Mouse (Mus musculus): ENCODE results near the gene Nprl3. TPM values are rescaled to one million over a fixed set of nuclear protein-coding genes. Genes with fewer than 3 reads are reported as not detected.
A peak's percentile ranks its signal among the peaks of the same experiment; 100 is the strongest.
"Not testable (repeated sequence)": the region's sequence is repeated elsewhere in the genome, so short reads cannot be mapped to it uniquely, and the experiment has no call there.

Gene Nprl3
- 45.9 and 47.8 TPM in 2 replicates for polyA plus RNA-seq (2016; fragmentation: Nextera tagmentation; extraction: Ambion mirVana)

DNA sequence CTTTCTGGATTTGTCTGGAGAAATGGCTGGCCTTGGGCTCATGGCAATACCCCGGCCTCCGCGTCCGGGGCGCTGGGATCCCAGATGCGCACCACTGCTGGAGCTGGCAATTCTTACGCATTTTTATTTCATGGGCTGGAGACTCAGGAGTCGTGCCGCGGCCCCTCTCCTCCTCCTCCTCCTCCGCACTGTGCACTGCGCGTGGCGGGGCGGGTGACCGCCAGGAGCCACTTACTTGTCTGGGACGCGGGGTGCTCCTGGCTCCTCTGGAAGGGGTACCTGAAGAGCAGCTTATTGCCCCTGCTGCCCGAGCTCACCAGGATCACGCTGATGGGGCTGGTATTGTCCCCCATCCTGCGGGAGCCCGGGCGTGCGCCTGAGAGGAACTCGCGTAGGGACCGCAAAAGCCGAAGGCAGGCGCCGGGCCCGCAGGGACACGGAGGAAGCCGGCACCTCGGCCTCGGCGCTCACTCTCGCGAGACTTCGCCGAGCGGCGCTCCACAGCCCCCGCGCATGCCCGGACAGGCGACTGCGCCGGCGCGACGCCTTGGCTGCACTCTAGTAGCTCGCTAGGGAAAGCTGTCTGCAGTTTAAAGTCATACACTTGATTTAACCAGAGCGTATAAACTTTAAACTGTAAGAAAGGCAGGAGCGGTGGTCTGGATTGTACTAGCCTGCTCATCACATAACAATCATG, at the start of gene Nprl3:
Nprl3 (minus strand) TSS at position 520 of the 697 bp plus-strand sequence.
- peaks cover 6% of the 10 kb centered on the region for H3K36me3 ChIP-seq (replicated peaks)
- peak; percentile 96 for DNase-seq (ENCODE audit: low spot score)
- H3K4me1 ChIP-seq, result peaks cover 27% of the 10 kb centered on the region
- 0 out of 2 replicates have a peak, but pooled peaks cover 4% of the 10 kb centered on the region for H3K27me3 ChIP-seq (replicated peaks; ENCODE audit: low read depth, poor library complexity, severe bottlenecking)
- no peaks in the 10 kb centered on the region for H3K9me3 ChIP-seq
- WGBS, result under 1% methylated on average over 54 of the region's 54 CpGs
- peak within 1 kb of the TSS; percentile 77 for H3K4me3 ChIP-seq
- H3K27ac ChIP-seq (replicated peaks), result peak within 1 kb of the TSS; percentile 94

DNA sequence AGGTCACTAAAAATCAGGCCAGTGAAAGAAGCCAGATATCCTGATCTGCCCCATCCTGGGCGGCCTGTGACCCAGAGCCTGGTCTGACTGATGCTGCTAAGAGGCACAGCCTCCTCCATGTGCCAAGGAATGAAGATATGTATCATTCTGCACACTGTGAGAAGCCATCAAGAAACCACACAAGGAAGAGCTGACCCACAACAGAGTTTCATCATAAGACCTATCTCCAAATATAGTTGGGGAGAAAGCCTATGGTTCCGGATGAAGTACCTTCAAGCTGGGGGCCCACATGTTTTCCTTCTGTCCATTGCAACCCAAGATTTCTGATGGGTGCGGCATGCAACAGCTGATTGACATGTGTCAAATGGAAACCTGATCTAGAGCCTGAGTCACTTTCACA, 48.5 kb upstream of the Nprl3 start:
- WGBS, result 78% methylated on average over 3 of the region's 3 CpGs
- H3K4me3 ChIP-seq, result no peak overlapping the region
- no peaks in the 10 kb centered on the region for H3K27me3 ChIP-seq (replicated peaks; ENCODE audit: low read depth, poor library complexity, severe bottlenecking)
- DNase-seq (ENCODE audit: low spot score), result no peak
- peaks cover 10% of the 10 kb centered on the region for H3K4me1 ChIP-seq
- no peaks in the 10 kb centered on the region for H3K9me3 ChIP-seq
- no peaks in the 10 kb centered on the region for H3K36me3 ChIP-seq (replicated peaks)
- no peak overlapping the region for H3K27ac ChIP-seq (replicated peaks)

DNA sequence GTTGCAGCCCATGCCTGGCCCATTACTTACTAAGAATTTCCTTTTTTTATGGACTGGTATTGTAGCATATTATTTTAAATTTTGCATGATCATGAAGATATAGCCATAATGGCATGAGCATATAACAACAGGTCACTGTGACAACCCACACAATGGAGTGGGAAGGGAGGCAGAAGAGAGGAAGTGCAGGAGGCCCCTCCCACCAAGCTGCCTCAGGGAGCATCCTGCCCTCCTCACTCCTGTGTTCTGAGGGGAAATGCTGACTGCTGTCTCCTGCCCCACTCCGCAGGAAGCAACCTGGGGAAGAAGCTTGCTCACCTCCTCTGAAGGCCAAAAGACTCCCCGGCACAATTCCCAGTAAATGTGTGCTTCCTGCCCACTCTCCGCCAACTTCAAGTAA, 42.4 kb upstream of the Nprl3 start:
- no peak for DNase-seq (ENCODE audit: low spot score)
- no peak overlapping the region for H3K27ac ChIP-seq (replicated peaks)
- no peaks in the 10 kb centered on the region for H3K27me3 ChIP-seq (replicated peaks; ENCODE audit: low read depth, poor library complexity, severe bottlenecking)
- H3K4me3 ChIP-seq, result no peak overlapping the region
- no peaks in the 10 kb centered on the region for H3K36me3 ChIP-seq (replicated peaks)
- no peaks in the 10 kb centered on the region for H3K9me3 ChIP-seq
- 0 out of 2 replicates have a peak, but pooled peaks cover 3% of the 10 kb centered on the region for H3K4me1 ChIP-seq
- 60% methylated on average over 3 of the region's 3 CpGs for WGBS

DNA sequence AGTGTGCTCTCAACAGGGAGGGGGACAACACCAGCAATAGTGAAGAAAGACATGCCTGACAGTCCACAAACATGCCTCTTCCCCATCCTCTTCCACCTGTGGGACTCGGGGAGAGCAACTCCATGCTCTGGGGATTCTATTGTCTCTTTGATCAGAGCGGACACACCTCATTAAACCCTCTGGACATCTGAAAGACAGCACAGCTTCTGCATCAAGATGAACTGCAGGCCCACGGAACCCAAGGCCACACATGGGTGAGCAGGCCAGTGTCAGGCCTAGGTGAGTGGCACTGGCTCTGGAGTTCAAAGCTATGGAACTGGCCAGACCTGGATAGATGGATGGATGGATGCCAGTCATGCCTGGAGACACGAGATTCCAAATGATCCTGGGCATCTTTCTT, 41.9 kb upstream of the Nprl3 start:
- no peaks in the 10 kb centered on the region for H3K36me3 ChIP-seq (replicated peaks)
- H3K9me3 ChIP-seq, result no peaks in the 10 kb centered on the region
- no peaks in the 10 kb centered on the region for H3K27me3 ChIP-seq (replicated peaks; ENCODE audit: low read depth, poor library complexity, severe bottlenecking)
- H3K4me1 ChIP-seq, result 0 out of 2 replicates have a peak, but pooled peaks cover 3% of the 10 kb centered on the region
- 57% methylated on average over 4 of the region's 4 CpGs for WGBS
- no peak overlapping the region for H3K27ac ChIP-seq (replicated peaks)
- DNase-seq (ENCODE audit: low spot score), result no peak
- H3K4me3 ChIP-seq, result no peak overlapping the region

DNA sequence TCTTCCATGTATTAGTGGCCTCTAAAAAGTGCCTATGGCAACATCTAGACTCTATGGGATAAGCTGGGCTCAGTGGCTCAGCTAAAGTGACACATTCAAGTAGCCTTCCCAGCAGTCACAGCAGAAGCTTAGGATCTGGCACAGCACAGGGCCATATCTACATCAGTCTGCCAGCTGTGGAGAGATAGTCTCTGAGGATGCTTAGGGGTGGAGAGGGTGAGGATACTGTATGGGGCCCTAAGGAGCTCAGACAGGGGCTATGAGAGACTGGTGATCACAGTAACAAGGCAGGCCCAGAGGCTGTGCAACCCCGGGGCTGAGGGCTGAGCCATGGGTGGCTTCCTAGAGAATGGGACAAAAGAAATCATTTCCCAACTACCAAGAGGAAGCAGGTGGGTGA, 39.5 kb upstream of the Nprl3 start:
- no peak for DNase-seq (ENCODE audit: low spot score)
- Histone ChIP-seq H3K9me3 (no peaks in the 10 kb centered on the region), H3K4me3 (no peak overlapping the region), H3K27me3 (replicated peaks; ENCODE audit: low read depth, poor library complexity, severe bottlenecking) (peaks cover 12% of the 10 kb centered on the region), H3K4me1 (0 out of 2 replicates have a peak, but pooled peaks cover 3% of the 10 kb centered on the region), H3K36me3 (replicated peaks) (no peaks in the 10 kb centered on the region), H3K27ac (replicated peaks) (no peak overlapping the region)
- WGBS, result 84% methylated on average over 1 of the region's 1 CpGs

DNA sequence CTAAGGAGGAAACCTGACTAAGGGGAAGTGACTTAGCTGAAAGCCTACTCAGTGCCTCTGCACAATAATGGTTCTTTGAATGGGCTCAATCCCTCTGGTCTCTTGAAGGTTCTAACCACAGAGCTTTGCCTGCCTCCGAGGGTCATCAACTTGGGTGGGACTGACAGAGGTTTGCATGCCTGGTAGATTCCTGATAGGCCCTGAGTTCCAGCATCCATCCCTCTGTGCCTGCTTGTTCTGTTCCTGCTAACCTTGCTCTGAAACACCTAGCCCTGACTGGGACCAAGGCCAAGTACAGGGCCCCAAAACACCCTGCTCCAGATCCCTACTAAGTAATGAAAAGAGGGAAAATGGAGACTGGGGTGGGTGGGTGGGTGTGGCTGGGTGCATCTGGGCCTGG, 35.9 kb upstream of the Nprl3 start:
- peaks cover 29% of the 10 kb centered on the region for H3K27me3 ChIP-seq (replicated peaks; ENCODE audit: low read depth, poor library complexity, severe bottlenecking)
- WGBS, result 87% methylated on average over 1 of the region's 1 CpGs

DNA sequence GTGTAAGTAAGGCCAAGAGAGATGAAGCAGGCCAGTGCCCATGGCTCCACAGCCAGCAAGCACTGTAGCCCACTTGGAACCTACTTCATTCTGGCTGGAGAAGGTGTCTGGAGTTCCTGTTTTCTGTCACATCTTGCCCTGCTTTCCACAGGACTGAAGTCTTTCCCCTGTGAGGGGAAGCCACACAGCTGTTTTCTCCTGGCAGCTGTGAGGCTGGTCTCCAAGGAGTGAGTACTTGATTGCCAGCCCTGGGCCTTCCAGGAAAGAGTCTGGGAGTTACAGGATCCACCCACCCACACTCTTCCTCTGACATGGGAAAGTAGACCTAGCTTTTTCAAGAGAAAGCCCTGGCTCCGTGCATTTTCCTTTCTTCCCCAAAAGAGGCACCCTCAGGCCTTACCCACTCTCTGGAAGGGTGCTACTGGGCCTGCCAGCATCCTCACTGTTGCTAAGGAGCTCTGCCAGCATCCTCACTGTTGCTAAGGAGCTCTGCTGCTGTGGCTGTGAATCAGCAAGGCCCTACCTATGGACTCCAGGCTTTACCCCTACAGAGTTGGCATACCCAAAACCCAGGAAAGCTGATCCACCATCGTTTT, 35.4 kb upstream of the Nprl3 start:
- Histone ChIP-seq H3K27me3 (replicated peaks; ENCODE audit: low read depth, poor library complexity, severe bottlenecking) (peaks cover 29% of the 10 kb centered on the region), H3K27ac (replicated peaks) (no peak overlapping the region), H3K4me1 (no peaks in the 10 kb centered on the region), H3K9me3 (no peaks in the 10 kb centered on the region), H3K4me3 (no peak overlapping the region), H3K36me3 (replicated peaks) (no peaks in the 10 kb centered on the region)
- 47% methylated on average over 2 of the region's 2 CpGs for WGBS
- no peak for DNase-seq (ENCODE audit: low spot score)

More for the DNA sequence above, 35.9 kb upstream of the Nprl3 start:
- Histone ChIP-seq H3K4me1 (no peaks in the 10 kb centered on the region), H3K9me3 (no peaks in the 10 kb centered on the region), H3K4me3 (no peak overlapping the region), H3K27ac (replicated peaks) (no peak overlapping the region), H3K36me3 (replicated peaks) (no peaks in the 10 kb centered on the region)
- DNase-seq (ENCODE audit: low spot score), result no peak

DNA sequence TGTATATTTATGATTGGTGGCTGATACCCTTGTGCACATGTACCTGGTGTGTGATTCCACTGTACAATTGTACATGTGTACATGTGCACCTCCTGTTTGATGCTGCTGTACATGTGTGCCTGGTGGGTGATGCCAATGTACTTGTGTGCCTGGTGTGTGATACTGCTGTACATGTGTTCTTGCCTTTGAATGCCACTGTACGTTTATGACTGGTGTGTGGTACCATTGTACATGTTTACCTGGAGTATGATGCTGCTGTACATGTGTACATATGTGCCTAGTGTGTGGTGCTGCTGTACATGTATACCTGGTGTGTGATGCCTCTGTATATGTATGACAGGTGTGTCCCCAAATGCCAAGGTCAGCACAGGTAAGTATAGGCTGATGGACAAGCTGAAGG, 34.0 kb upstream of the Nprl3 start:
- DNase-seq (ENCODE audit: low spot score), result no peak
- no peak overlapping the region for H3K4me3 ChIP-seq
- peaks cover 29% of the 10 kb centered on the region for H3K27me3 ChIP-seq (replicated peaks; ENCODE audit: low read depth, poor library complexity, severe bottlenecking)
- 80% methylated on average over 1 of the region's 1 CpGs for WGBS
- no peaks in the 10 kb centered on the region for H3K9me3 ChIP-seq
- no peaks in the 10 kb centered on the region for H3K4me1 ChIP-seq
- no peaks in the 10 kb centered on the region for H3K36me3 ChIP-seq (replicated peaks)
- no peak overlapping the region for H3K27ac ChIP-seq (replicated peaks)

DNA sequence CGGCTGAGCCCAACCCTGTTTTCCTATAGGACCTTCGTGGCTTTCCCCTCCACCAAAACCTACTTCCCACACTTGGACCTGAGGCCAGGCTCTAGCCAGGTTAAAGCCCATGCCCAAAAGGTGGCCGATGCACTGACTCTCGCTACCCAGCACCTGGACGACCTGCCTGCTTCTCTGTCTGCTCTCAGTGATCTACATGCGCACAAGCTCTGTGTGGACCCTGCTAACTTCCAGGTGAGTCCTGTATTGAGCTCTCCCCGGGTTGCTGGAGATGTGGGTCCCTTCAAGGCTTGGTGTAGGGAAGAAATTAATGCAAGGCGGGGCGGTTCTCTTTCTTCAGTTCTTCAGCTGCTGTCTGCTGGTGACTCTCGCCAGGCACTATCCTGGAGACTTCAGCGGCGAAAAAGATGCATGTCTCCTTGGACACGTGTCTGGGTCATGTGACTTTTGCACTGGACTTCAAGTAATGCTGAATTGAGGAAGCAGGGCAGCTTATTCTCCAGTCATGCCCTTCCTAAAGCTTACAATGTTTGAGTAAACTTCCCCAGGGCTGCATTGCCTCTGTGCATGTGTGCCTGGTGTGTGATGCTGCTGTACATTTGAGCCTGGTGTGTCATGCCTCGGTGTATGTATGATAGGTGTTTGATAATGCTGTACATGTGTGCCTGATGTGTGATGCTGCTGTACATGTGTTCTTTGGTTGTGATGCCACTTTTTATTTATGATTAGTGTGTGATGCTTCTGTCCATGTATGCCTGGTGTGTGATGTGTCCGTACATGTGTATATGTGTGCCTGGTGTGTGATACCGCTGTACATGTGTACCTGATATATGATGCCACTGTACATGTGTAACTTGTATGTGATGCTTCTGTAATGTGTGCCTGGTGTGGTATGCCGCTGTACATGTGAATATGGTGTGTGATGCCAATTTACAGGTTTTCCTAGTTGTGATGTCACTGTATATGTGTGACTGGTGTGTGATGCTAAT, 33.1 kb upstream of the Nprl3 start:
- Histone ChIP-seq H3K36me3 (replicated peaks) (no peaks in the 10 kb centered on the region), H3K4me1 (no peaks in the 10 kb centered on the region), H3K9me3 (no peaks in the 10 kb centered on the region), H3K27ac (replicated peaks) (no peak overlapping the region), H3K4me3 (peak overlapping the region; percentile 45), H3K27me3 (replicated peaks; ENCODE audit: low read depth, poor library complexity, severe bottlenecking) (peaks cover 29% of the 10 kb centered on the region)
- 61% methylated on average over 16 of the region's 17 CpGs for WGBS
- no peak for DNase-seq (ENCODE audit: low spot score)

DNA sequence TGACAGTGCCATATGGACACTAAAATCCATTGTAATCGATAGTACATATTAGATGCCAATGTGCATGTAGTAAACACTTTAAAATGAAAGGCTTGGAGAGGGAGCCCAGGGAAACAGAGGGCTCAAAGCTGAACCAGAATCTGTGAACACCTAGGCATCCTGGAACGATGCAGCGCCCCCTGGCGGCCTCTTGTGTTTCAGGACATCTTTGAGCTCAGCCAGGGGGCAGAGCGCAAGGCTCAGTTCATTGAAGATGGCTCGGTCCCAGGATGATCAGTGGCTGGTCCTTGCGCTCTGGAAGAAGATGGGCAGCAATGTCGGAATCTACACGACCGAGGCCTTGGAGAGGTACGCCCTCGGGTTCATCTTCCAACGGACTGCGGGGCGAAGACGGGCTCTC, 32.4 kb upstream of the Nprl3 start, which contains the start of gene Hbq1a:
Hbq1a (plus strand) TSS at position 205 of the 400 bp plus-strand sequence.
- H3K36me3 ChIP-seq (replicated peaks); H3K4me1 ChIP-seq; H3K9me3 ChIP-seq; H3K27ac ChIP-seq (replicated peaks): not testable (repeated sequence)
- 9% methylated on average over 16 of the region's 16 CpGs for WGBS
- peak within 1 kb of the TSS; percentile 45 for H3K4me3 ChIP-seq
- peaks cover 29% of the 10 kb centered on the region for H3K27me3 ChIP-seq (replicated peaks; ENCODE audit: low read depth, poor library complexity, severe bottlenecking)
- DNase-seq (ENCODE audit: low spot score), result peak; percentile 68

DNA sequence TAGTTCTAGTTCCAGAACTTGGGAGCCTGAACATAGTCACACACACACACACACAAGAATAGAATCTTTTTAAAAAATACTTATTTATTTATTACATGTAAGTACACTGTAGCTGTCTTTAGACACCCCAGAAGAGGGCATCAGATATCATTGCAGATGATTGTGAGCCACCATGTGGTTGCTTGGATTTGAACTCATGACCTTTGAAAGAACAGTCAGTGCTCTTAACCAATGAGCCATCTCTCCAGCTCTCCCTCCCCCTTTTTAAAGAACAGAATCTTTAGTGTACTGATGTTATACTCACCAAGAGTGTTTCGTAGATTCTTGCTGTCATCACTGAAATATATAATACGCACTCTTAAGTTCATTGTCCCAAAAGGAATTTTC, 31.0 kb upstream of the Nprl3 start:
- Histone ChIP-seq H3K27ac (replicated peaks) (no peak overlapping the region), H3K4me3 (no peak overlapping the region), H3K9me3 (no peaks in the 10 kb centered on the region), H3K36me3 (replicated peaks) (no peaks in the 10 kb centered on the region), H3K4me1 (no peaks in the 10 kb centered on the region), H3K27me3 (replicated peaks; ENCODE audit: low read depth, poor library complexity, severe bottlenecking) (peaks cover 29% of the 10 kb centered on the region)
- DNase-seq (ENCODE audit: low spot score), result no peak
- 95% methylated on average over 2 of the region's 2 CpGs for whole genome bisulfite sequencing

DNA sequence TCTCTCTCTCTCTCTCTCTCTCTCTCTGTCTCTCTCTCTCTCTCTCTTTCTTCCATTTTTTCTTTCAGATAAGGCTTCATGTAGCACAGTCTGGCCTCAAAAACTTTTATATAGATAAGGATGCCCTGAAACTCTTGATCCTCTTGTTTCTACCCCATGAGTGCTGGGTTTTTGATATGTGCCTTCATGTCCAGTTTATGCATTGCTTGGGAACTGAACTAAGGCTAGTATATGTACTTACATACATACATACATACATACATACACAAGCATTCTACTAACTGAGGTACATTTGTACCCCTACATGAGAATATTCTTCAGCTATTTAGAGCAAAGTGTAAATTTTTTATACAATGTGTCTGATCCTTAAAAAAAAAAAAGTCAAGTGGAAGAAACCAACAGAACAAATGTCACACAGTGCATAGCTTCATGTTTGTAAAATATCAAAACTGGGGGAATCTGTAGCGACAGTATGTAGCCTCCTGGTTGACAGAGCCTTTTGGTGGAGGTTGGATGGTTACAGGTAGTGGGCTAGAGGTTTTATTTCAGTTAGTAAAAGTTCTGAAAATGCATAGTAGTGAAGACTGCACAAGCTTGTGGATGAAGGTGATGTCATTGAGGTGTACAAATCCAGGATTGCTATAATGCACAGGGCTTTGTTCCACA, 30.5 kb upstream of the Nprl3 start:
- H3K36me3 ChIP-seq (replicated peaks), result no peaks in the 10 kb centered on the region
- WGBS, result 87% methylated on average over 1 of the region's 1 CpGs
- no peaks in the 10 kb centered on the region for H3K9me3 ChIP-seq
- no peak for DNase-seq (ENCODE audit: low spot score)
- H3K27ac ChIP-seq (replicated peaks), result no peak overlapping the region
- H3K4me1 ChIP-seq, result no peaks in the 10 kb centered on the region
- H3K4me3 ChIP-seq, result no peak overlapping the region
- peaks cover 24% of the 10 kb centered on the region for H3K27me3 ChIP-seq (replicated peaks; ENCODE audit: low read depth, poor library complexity, severe bottlenecking)

All from embryonic facial prominence, embryonic 10.5 days (tissue).